ENCODE assay signal across 22 mouse cellular contexts in the genomic region with DNA sequence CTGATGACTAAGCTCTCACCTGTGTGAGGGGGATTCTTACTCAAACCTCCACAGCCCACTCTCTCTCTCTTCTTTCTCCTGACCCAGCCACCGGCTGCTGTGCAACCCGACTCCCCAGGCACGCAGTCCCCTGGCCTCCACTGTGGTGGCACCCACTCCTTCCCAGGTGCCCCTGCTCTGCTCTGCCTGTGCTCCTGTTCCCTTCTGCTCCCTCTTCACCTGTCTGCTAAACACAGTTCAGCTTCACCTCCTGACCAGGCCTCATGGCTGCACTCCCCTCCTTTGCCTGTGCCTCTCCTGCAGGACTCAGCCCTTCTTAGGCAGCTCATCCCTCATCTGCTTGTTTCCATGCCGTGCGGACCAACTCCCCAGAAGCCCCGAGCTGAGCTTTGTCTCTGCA.
DNase-seq lines count a peak whose midpoint lies in the region; ATAC-seq and TF ChIP-seq lines count a peak whose summit lies in the region.
"Had no signal": no experiment of that assay in that cellular context is flagged by ENCODE, and none has a peak within 500 bp of the region (broad histone marks: within the 10 kb centered on the region; RNA-seq: fewer than 3 reads in every experiment).

No protein-coding gene starts in this region.

- no peak for ATAC-seq in hindbrain, postnatal 0 days
- no peak for ATAC-seq in hindbrain, embryonic 13.5 days (ENCODE audit: low FRiP score)
- no peak for ATAC-seq in midbrain, embryonic 14.5 days (ENCODE audit: low FRiP score, low TSS enrichment)
- no peak for ATAC-seq in midbrain, embryonic 15.5 days (replicated peaks)
- ATAC-seq: CD4-positive, CD25-positive, alpha-beta regulatory T cell, adult 4 months; forebrain, embryonic 15.5 days had no signal

- no peak overlapping the region for H3K9ac ChIP-seq in hindbrain, postnatal 0 days (replicated peaks; ENCODE audit: low read length)
- H3K9ac ChIP-seq in hindbrain, embryonic 13.5 days, result no peak overlapping the region
- no peak overlapping the region for H3K9ac ChIP-seq in midbrain, embryonic 14.5 days (replicated peaks; ENCODE audit: low read length)
- H3K9ac ChIP-seq in midbrain, embryonic 15.5 days, result no peak overlapping the region
- H3K9ac ChIP-seq: embryonic facial prominence, embryonic 12.5 days; embryonic facial prominence, embryonic 15.5 days; forebrain, embryonic 12.5 days; forebrain, embryonic 15.5 days; hindbrain, embryonic 14.5 days had no signal

- WGBS in hindbrain, postnatal 0 days, result 77% methylated on average over 6 of the region's 6 CpGs
- whole genome bisulfite sequencing in hindbrain, embryonic 13.5 days, result 87% methylated on average over 6 of the region's 6 CpGs
- WGBS in midbrain, embryonic 14.5 days, result 90% methylated on average over 6 of the region's 6 CpGs
- 86% methylated on average over 6 of the region's 6 CpGs for WGBS in midbrain, embryonic 15.5 days

- H3K4me2 ChIP-seq in hindbrain, postnatal 0 days (ENCODE audit: low read depth, low read length), result no peak overlapping the region
- no peak overlapping the region for H3K4me2 ChIP-seq in hindbrain, embryonic 13.5 days
- H3K4me2 ChIP-seq in midbrain, embryonic 14.5 days (ENCODE audit: low read length), result no peak overlapping the region
- no peak overlapping the region for H3K4me2 ChIP-seq in midbrain, embryonic 15.5 days
- H3K4me2 ChIP-seq: embryonic facial prominence, embryonic 12.5 days; embryonic facial prominence, embryonic 15.5 days; forebrain, embryonic 12.5 days; forebrain, embryonic 15.5 days; heart, embryonic 11.5 days; hindbrain, embryonic 14.5 days had no signal

- no peak for DNase-seq in hindbrain, postnatal 0 days (ENCODE audit: low spot score)
- DNase-seq in midbrain, embryonic 14.5 days, result no peak
- peak; percentile 33 for DNase-seq in testis, postnatal 10 days (ENCODE audit: low spot score)
- no peak for DNase-seq in testis, postnatal 14 days (ENCODE audit: low spot score)
- DNase-seq: adrenal gland, adult 2 months; adrenal gland, postnatal 14 days; cerebellum, adult 11 months; cerebellum, adult 2 months; cerebellum, adult 9-11 months; cerebellum, postnatal 25 days; gastrocnemius, postnatal 10 days; gastrocnemius, postnatal 36 days had no signal

- TF ChIP-seq CTCF in hindbrain, postnatal 0 days (IDR thresholded peaks at IDR 0.05; ENCODE audit: low read depth), result no peak

- 0 out of 2 replicates have a peak overlapping the region, but pooled peaks have one; percentile 12 for H3K27ac ChIP-seq in hindbrain, postnatal 0 days
- H3K27ac ChIP-seq in hindbrain, embryonic 13.5 days, result no peak overlapping the region
- H3K27ac ChIP-seq in midbrain, embryonic 14.5 days (replicated peaks; ENCODE audit: low read depth, low read length), result 0 out of 2 replicates have a peak overlapping the region, but pooled peaks have one; percentile 32
- H3K27ac ChIP-seq in midbrain, embryonic 15.5 days, result no peak overlapping the region
- H3K27ac ChIP-seq: embryonic facial prominence, embryonic 12.5 days; embryonic facial prominence, embryonic 15.5 days; forebrain, embryonic 12.5 days; forebrain, embryonic 15.5 days; hindbrain, embryonic 10.5 days; hindbrain, embryonic 14.5 days had no signal

- no peaks in the 10 kb centered on the region for H3K9me3 ChIP-seq in hindbrain, postnatal 0 days (ENCODE audit: low read length)
- no peaks in the 10 kb centered on the region for H3K9me3 ChIP-seq in hindbrain, embryonic 13.5 days
- no peaks in the 10 kb centered on the region for H3K9me3 ChIP-seq in midbrain, embryonic 14.5 days (ENCODE audit: control insufficient read depth, low read length)
- no peaks in the 10 kb centered on the region for H3K9me3 ChIP-seq in midbrain, embryonic 15.5 days
- H3K9me3 ChIP-seq: embryonic facial prominence, embryonic 12.5 days; embryonic facial prominence, embryonic 15.5 days; forebrain, embryonic 12.5 days; forebrain, embryonic 15.5 days; hindbrain, embryonic 10.5 days had no signal

- H3K36me3 ChIP-seq in hindbrain, postnatal 0 days (ENCODE audit: insufficient read depth, low read length), result no peaks in the 10 kb centered on the region
- peaks cover 5% of the 10 kb centered on the region; the same call in 1 of the 2 replicates for H3K36me3 ChIP-seq in hindbrain, embryonic 13.5 days
- H3K36me3 ChIP-seq in midbrain, embryonic 14.5 days (ENCODE audit: control insufficient read depth, insufficient read depth, low read length), result no peaks in the 10 kb centered on the region
- no peaks in the 10 kb centered on the region for H3K36me3 ChIP-seq in midbrain, embryonic 15.5 days (replicated peaks)
- H3K36me3 ChIP-seq: embryonic facial prominence, embryonic 12.5 days; embryonic facial prominence, embryonic 15.5 days; forebrain, embryonic 15.5 days had no signal

- H3K27me3 ChIP-seq in hindbrain, postnatal 0 days (ENCODE audit: insufficient read depth, low read length), result no peaks in the 10 kb centered on the region
- H3K27me3 ChIP-seq in hindbrain, embryonic 13.5 days, result no peaks in the 10 kb centered on the region
- no peaks in the 10 kb centered on the region for H3K27me3 ChIP-seq in midbrain, embryonic 14.5 days (ENCODE audit: control insufficient read depth, insufficient read depth, low read length)
- no peaks in the 10 kb centered on the region for H3K27me3 ChIP-seq in midbrain, embryonic 15.5 days (replicated peaks)
- H3K27me3 ChIP-seq: embryonic facial prominence, embryonic 12.5 days; embryonic facial prominence, embryonic 15.5 days; forebrain, embryonic 12.5 days; forebrain, embryonic 15.5 days had no signal

- no peak overlapping the region for H3K4me3 ChIP-seq in hindbrain, postnatal 0 days (ENCODE audit: low read length)
- H3K4me3 ChIP-seq in hindbrain, embryonic 13.5 days, result no peak overlapping the region
- no peak overlapping the region for H3K4me3 ChIP-seq in midbrain, embryonic 14.5 days (replicated peaks; ENCODE audit: low read depth, low read length)
- H3K4me3 ChIP-seq in midbrain, embryonic 15.5 days, result no peak overlapping the region
- H3K4me3 ChIP-seq: embryonic facial prominence, embryonic 12.5 days; embryonic facial prominence, embryonic 15.5 days; forebrain, embryonic 12.5 days; forebrain, embryonic 15.5 days; hindbrain, embryonic 10.5 days had no signal

- H3K4me1 ChIP-seq in hindbrain, postnatal 0 days (ENCODE audit: insufficient read depth, low read length), result no peaks in the 10 kb centered on the region
- H3K4me1 ChIP-seq in hindbrain, embryonic 13.5 days (replicated peaks), result no peaks in the 10 kb centered on the region
- no peaks in the 10 kb centered on the region for H3K4me1 ChIP-seq in midbrain, embryonic 14.5 days (ENCODE audit: control insufficient read depth, insufficient read depth, low read length)
- H3K4me1 ChIP-seq in midbrain, embryonic 15.5 days, result no peaks in the 10 kb centered on the region
- H3K4me1 ChIP-seq: embryonic facial prominence, embryonic 12.5 days; embryonic facial prominence, embryonic 15.5 days; forebrain, embryonic 12.5 days; forebrain, embryonic 15.5 days had no signal

Comparison
In these comparisons a context has a peak if more than half of its experiments do, and no peak if none do; other contexts are left out.
1. H3K27ac ChIP-seq: peak in hindbrain, postnatal 0 days (single experiment) and midbrain, embryonic 14.5 days (single experiment); none in hindbrain, embryonic 13.5 days (single experiment) and midbrain, embryonic 15.5 days (single experiment).